Mouse (Mus musculus) CH12.LX (cell line): ENCODE data around the gene Gm1043. TPM values are rescaled to one million over a fixed set of nuclear protein-coding genes. Genes with fewer than 3 reads are reported as not detected.

Source experiments
- DNase-seq: peaks from one replicate; pipeline ENCODE4 v3.0.0-alpha.2; 2013; ENCODE audit errors: extremely low read depth
- H3K27ac ChIP-seq: 2 replicates; pipeline ENCODE4 v1.5.1; 2012; ENCODE audit warnings: low read depth, mild to moderate bottlenecking, control low read depth, moderate library complexity; ENCODE audit not compliant: insufficient read depth
- H3K27me3 ChIP-seq: replicated peaks from 2 replicates; pipeline ENCODE3; 2012; ENCODE audit warnings: inconsistent platforms
- H3K36me3 ChIP-seq, 2 experiments: replicated peaks in 1 of 2; 2 replicates each; pipeline versions ENCODE3 to v1.6.1; 2012; ENCODE audit warnings: inconsistent platforms in 1 of 2, low read length in 1 of 2, mild to moderate bottlenecking in 1 of 2, mixed read lengths in 1 of 2, moderate library complexity in 1 of 2; ENCODE audit not compliant: control insufficient read depth in 1 of 2, insufficient read depth in 1 of 2
- H3K4me1 ChIP-seq, 2 experiments: 2 replicates each; pipeline ENCODE4 v1.6.1; 2012; ENCODE audit warnings: inconsistent platforms in 1 of 2, moderate library complexity in 1 of 2; ENCODE audit not compliant: insufficient read depth in 2 of 2, control insufficient read depth in 1 of 2
- H3K4me2 ChIP-seq: 2 replicates; pipeline ENCODE4 v1.6.1; 2012; ENCODE audit warnings: low read depth, mild to moderate bottlenecking, control low read depth; ENCODE audit not compliant: poor library complexity, insufficient read depth, severe bottlenecking
- H3K4me3 ChIP-seq, 3 experiments: fragments of 150-350 bp in 1 of 3; sonication (generic) in 1 of 3; replicated peaks in 1 of 3; 2 replicates each; pipeline versions ENCODE3 to v1.5.1; 2011 to 2012; ENCODE audit warnings: low read depth in 2 of 3, low read length in 2 of 3, mild to moderate bottlenecking in 2 of 3, moderate library complexity in 2 of 3, control low read depth in 1 of 3, improper control_type of control experiment in 1 of 3, inconsistent platforms in 1 of 3, mixed read lengths in 1 of 3; ENCODE audit not compliant: poor library complexity in 1 of 3
- H3K79me2 ChIP-seq: replicated peaks from 2 replicates; pipeline ENCODE4 v1.6.1; 2012; ENCODE audit warnings: mild to moderate bottlenecking, moderate library complexity; ENCODE audit not compliant: control insufficient read depth, poor library complexity, insufficient read depth, severe bottlenecking; ENCODE audit errors: extremely low read depth
- H3K9ac ChIP-seq: 2 replicates; pipeline ENCODE4 v1.6.1; 2012; ENCODE audit warnings: low read depth, mild to moderate bottlenecking, control low read depth, moderate library complexity; ENCODE audit not compliant: insufficient read depth
- H3K9me3 ChIP-seq: replicated peaks from 2 replicates; pipeline ENCODE3; 2012; ENCODE audit warnings: low read length, inconsistent platforms, mixed read lengths
- BHLHE40 ChIP-seq: IDR thresholded peaks from 2 replicates; pipeline ENCODE4 v1.6.1; 2011; ENCODE audit warnings: mild to moderate bottlenecking, low read depth, low read length, improper control_type of control experiment
- CHD1 ChIP-seq: IDR thresholded peaks from 2 replicates; pipeline ENCODE4 v1.6.1; 2012; ENCODE audit warnings: low read depth, low read length, improper control_type of control experiment, inconsistent platforms
- CHD2 ChIP-seq: IDR thresholded peaks from 2 replicates; pipeline ENCODE4 v1.6.1; 2011; ENCODE audit warnings: low read length, improper control_type of control experiment
- CTCF ChIP-seq, 2 experiments: IDR thresholded peaks in 1 of 2; conservative IDR thresholded peaks in 1 of 2; 2 replicates each; pipeline ENCODE4 v1.5.1; 2011 to 2012; ENCODE audit warnings: low read depth in 2 of 2, low read length in 2 of 2, improper control_type of control experiment in 1 of 2, inconsistent platforms in 1 of 2, mild to moderate bottlenecking in 1 of 2, moderate library complexity in 1 of 2
- E2F4 ChIP-seq: IDR thresholded peaks from 2 replicates; pipeline ENCODE4 v1.6.1; 2011; ENCODE audit warnings: low read depth, low read length, improper control_type of control experiment; ENCODE audit not compliant: insufficient replicate concordance
- EP300 ChIP-seq: IDR thresholded peaks from 2 replicates; pipeline ENCODE4 v1.6.1; 2011; ENCODE audit warnings: low read length, improper control_type of control experiment
- ETS1 ChIP-seq: conservative IDR thresholded peaks from 2 replicates; pipeline ENCODE4 v1.6.1; 2012; ENCODE audit warnings: low read depth, mild to moderate bottlenecking, inconsistent platforms, low read length, improper control_type of control experiment, moderate library complexity
- JUND ChIP-seq: conservative IDR thresholded peaks from 2 replicates; pipeline ENCODE4 v1.6.1; 2011; ENCODE audit warnings: low read depth, low read length, improper control_type of control experiment
- MAZ ChIP-seq: IDR thresholded peaks from 2 replicates; pipeline ENCODE4 v1.6.1; 2012; ENCODE audit warnings: low read depth, mild to moderate bottlenecking, inconsistent platforms, low read length, improper control_type of control experiment, moderate library complexity
- MEF2A ChIP-seq: IDR thresholded peaks from 2 replicates; pipeline ENCODE4 v1.6.1; 2014; ENCODE audit warnings: low read depth, mild to moderate bottlenecking, inconsistent platforms, low read length, improper control_type of control experiment, borderline replicate concordance
- MYC ChIP-seq: IDR thresholded peaks from 2 replicates; pipeline ENCODE4 v1.6.1; 2011; ENCODE audit warnings: low read depth, mild to moderate bottlenecking, improper control_type of control experiment, low read length
- POLR2AphosphoS2 ChIP-seq: IDR thresholded peaks from 2 replicates; pipeline ENCODE4 v1.6.1; 2011; ENCODE audit warnings: low read depth, low read length, improper control_type of control experiment
- RAD21 ChIP-seq: IDR thresholded peaks from 2 replicates; pipeline ENCODE4 v1.6.1; 2011; ENCODE audit warnings: low read depth, mild to moderate bottlenecking, low read length, improper control_type of control experiment, moderate library complexity
- RCOR1 ChIP-seq: conservative IDR thresholded peaks from 2 replicates; pipeline ENCODE4 v1.6.1; 2012; ENCODE audit warnings: low read depth, mild to moderate bottlenecking, inconsistent platforms, low read length, improper control_type of control experiment
- SMC3 ChIP-seq: IDR thresholded peaks from 2 replicates; pipeline ENCODE4 v1.6.1; 2011; ENCODE audit warnings: low read depth, low read length, improper control_type of control experiment
- TCF12 ChIP-seq: IDR thresholded peaks from 2 replicates; pipeline ENCODE4 v1.6.1; 2014; ENCODE audit warnings: low read depth, mild to moderate bottlenecking, inconsistent platforms, low read length, improper control_type of control experiment
- UBTF ChIP-seq: IDR thresholded peaks from 2 replicates; pipeline ENCODE4 v1.6.1; 2012; ENCODE audit warnings: low read depth, mild to moderate bottlenecking, inconsistent platforms, low read length, improper control_type of control experiment, moderate library complexity
- USF1 ChIP-seq: IDR thresholded peaks from 2 replicates; pipeline ENCODE4 v1.6.1; 2014; ENCODE audit warnings: low read depth, mild to moderate bottlenecking, inconsistent platforms, low read length, improper control_type of control experiment
- USF2 ChIP-seq: conservative IDR thresholded peaks from 2 replicates; pipeline ENCODE4 v1.6.1; 2011; ENCODE audit warnings: low read depth, low read length, improper control_type of control experiment
- ZC3H11A ChIP-seq: IDR thresholded peaks from 2 replicates; pipeline ENCODE4 v1.6.1; 2012; ENCODE audit warnings: low read depth, mild to moderate bottlenecking, inconsistent platforms, low read length, improper control_type of control experiment
- ZKSCAN1 ChIP-seq: IDR thresholded peaks from 2 replicates; pipeline ENCODE4 v1.6.1; 2012; ENCODE audit warnings: low read depth, inconsistent platforms, low read length, improper control_type of control experiment, borderline replicate concordance
- ZMIZ1 ChIP-seq: IDR thresholded peaks from 2 replicates; pipeline ENCODE4 v1.6.1; 2012; ENCODE audit warnings: low read depth, mild to moderate bottlenecking, inconsistent platforms, low read length, improper control_type of control experiment
- ZNF384 ChIP-seq: IDR thresholded peaks from 2 replicates; pipeline ENCODE4 v1.6.1; 2012; ENCODE audit warnings: low read depth, low read length, improper control_type of control experiment, inconsistent platforms
- dilution Hi-C: fragments of 300-500 bp; cut with MboI; formaldehyde crosslinking; loops from 2 replicates; pipeline ENCODE4 v1.14.3; 2020; ENCODE audit warnings: low sequenced_read_pairs; ENCODE audit not compliant: extremely low pct_unique_long_range_greater_than_20kb, extremely low pct_ligation_motif_present
- in situ Hi-C: fragments of 300-500 bp; cut with MboI; formaldehyde crosslinking; loops from 3 replicates; pipeline ENCODE4 v1.14.3; 2019; ENCODE audit warnings: low sequenced_read_pairs, low pct_ligation_motif_present, low pct_unique_long_range_greater_than_20kb, mixed read lengths
- polyA plus RNA-seq: library from polyadenylated mRNA; unstranded; fragments of >175 nt; gene quantifications from 2 replicates; pipeline ENCODE4 v1.2.1, GENCODE M21; 2012; ENCODE audit warnings: low read depth; ENCODE audit not compliant: insufficient read length
- total RNA-seq, 2 experiments: library from RNA; depleted of rRNA; stranded (reverse); fragments of 300-350 nt in 1 of 2; fragments of >200 nt in 1 of 2; gene quantifications; 2 replicates each; pipeline ENCODE4 v1.2.3; 2012 to 2014

Gm1043 gene
- total and polyA plus RNA-seq, 3 experiments = not detected

DNA sequence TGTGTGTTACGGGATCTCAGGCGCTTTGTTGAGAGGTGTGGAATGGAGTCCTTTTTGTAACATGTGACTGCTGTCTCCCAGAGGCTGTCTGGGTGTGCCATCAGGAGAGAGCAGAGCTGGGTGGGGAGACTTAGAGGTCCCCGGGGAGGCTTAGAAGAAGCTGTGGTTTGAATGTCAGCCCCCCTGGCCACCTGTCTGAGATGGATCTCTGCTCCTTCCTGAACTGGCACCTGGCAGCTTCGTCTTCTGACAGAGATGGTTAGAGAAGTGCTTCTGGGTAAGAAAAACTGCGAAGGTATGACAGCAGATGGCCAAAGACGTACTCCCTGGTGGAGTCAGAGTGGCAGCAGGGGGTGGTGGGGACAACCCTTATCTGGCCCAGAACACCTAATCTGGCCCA is 22.4 kb downstream of the Gm1043 start:
- H3K27ac ChIP-seq = no peak overlapping the region
- in situ Hi-C loops = no loop called here
- TF ChIP-seq UBTF (no peak), POLR2AphosphoS2 (no peak), RCOR1 (no peak), CTCF (conservative IDR thresholded peaks at IDR 0.05 in 1 of 2, IDR thresholded peaks at IDR 0.05 in 1 of 2; ENCODE audit: low read depth in 2 of 2, low read length in 2 of 2) (no peak), MEF2A (no peak), TCF12 (no peak), USF1 (no peak), USF2 (no peak), E2F4 (no peak), SMC3 (no peak), CHD1 (no peak), MAZ (no peak), RAD21 (no peak), ETS1 (no peak), ZNF384 (no peak), BHLHE40 (no peak)
- peaks cover 0 to 24% of the 10 kb centered on the region in 2 experiments; a peak in 2 of 4 replicates for H3K4me1 ChIP-seq
- no peak overlapping the region for H3K9ac ChIP-seq
- H3K36me3 ChIP-seq = no peaks in the 10 kb centered on the region
- H3K27me3 ChIP-seq = peaks cover 20% of the 10 kb centered on the region
- no peak overlapping the region for H3K4me3 ChIP-seq
- dilution Hi-C loops = no loop called here
- H3K79me2 ChIP-seq = no peaks in the 10 kb centered on the region
- H3K9me3 ChIP-seq = no peaks in the 10 kb centered on the region
- DNase-seq = no peak
- H3K4me2 ChIP-seq = no peak overlapping the region

DNA sequence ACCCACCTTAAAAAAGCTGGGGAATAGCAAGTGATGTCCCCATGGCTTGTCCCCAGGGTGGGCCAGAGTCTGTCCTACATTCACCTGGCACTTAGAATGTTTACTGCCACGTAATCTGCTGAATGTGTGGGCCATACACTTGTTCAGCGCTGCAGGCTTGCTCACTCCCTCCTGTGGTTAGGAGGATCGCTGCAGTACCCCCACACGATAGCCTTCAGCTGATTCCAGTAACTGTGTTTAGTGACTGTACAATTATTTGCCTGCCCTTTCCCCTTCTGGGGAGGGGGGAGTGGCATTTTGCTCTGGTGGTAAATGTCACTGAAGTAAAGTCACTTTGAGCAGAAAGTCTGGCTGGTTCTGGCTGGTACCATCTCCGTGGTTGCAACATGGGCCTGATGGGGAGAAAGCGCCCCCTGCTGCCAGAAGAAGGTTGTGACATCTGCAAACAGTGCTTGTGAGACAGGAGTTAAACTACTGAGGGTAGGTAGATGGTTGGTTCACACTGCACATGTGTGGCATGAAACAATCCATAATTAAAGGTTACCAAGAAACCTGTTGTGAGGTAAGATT is 24.2 kb downstream of the Gm1043 start:
- H3K4me1 ChIP-seq = peaks cover 0 to 24% of the 10 kb centered on the region in 2 experiments; a peak in 2 of 4 replicates
- H3K4me2 ChIP-seq = no peak overlapping the region
- peaks cover 25% of the 10 kb centered on the region for H3K27me3 ChIP-seq
- no peaks in the 10 kb centered on the region for H3K9me3 ChIP-seq
- H3K9ac ChIP-seq = no peak overlapping the region
- DNase-seq = peak; percentile 70
- dilution Hi-C loops = no loop called here
- no peak overlapping the region for H3K27ac ChIP-seq
- peak; percentile 89 for TF ChIP-seq CTCF (conservative IDR thresholded peaks at IDR 0.05 in 1 of 2, IDR thresholded peaks at IDR 0.05 in 1 of 2; ENCODE audit: low read depth in 2 of 2, low read length in 2 of 2)
- TF ChIP-seq JUND = no peak
- TF ChIP-seq USF1 = no peak
- TF ChIP-seq ZKSCAN1 = no peak
- no peak for TF ChIP-seq CHD2
- TF ChIP-seq SMC3 = peak; percentile 79
- no peak for TF ChIP-seq BHLHE40
- no peak for TF ChIP-seq MEF2A
- TF ChIP-seq EP300 = no peak
- TF ChIP-seq ZC3H11A = peak; percentile 25
- no peak for TF ChIP-seq ZMIZ1
- no peak for TF ChIP-seq ZNF384
- peak; percentile 82 for TF ChIP-seq RAD21
- TF ChIP-seq MYC = no peak
- TF ChIP-seq, all 38 proteins: peak for 4
- Histone ChIP-seq H3K4me3 (no peak overlapping the region), H3K36me3 (no peaks in the 10 kb centered on the region), H3K79me2 (no peaks in the 10 kb centered on the region)
- in situ Hi-C loops = no loop called here
